Mouse (Mus musculus): ENCODE data around the gene Lce3f.

DNA sequence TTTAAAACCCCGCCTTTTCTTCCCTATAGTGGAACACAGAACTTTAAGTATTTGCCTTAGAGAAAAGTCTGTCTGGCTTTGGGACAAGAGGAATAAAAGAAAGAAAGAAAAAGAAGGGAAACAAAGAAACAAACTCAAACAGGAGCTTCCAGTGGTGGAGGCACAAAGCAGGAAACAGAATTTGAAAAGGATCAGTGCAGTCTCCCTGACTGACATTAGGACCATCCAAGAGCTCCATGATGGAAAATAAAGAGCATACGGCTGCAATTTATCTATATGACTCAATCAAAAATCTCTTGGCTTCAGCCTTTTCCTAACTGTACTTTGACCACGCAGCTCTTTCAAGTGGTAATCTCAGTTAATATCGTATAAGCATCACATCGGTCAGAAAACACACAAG is 22.8 kb downstream of the Lce3f start:
- TF ChIP-seq ZC3H11A (IDR thresholded peaks at IDR 0.05; ENCODE audit: borderline replicate concordance, low read depth, low read length) (no peak), MAFK (IDR thresholded peaks at IDR 0.05; ENCODE audit: insufficient read depth, low read depth, low read length) (no peak), HCFC1 (IDR thresholded peaks at IDR 0.05; ENCODE audit: borderline replicate concordance, insufficient read depth, low read length) (no peak), ZNF384 (IDR thresholded peaks at IDR 0.05; ENCODE audit: low read depth, low read length) (no peak), CHD2 (IDR thresholded peaks at IDR 0.05; ENCODE audit: low read depth, low read length) (no peak)
